Mouse (Mus musculus) heart, embryonic 12.5 days (tissue): ENCODE data around the gene 4921524J17Rik. TPM values are rescaled to one million over a fixed set of nuclear protein-coding genes. Genes with fewer than 3 reads are reported as not detected.
A peak's percentile ranks its signal among the peaks of the same experiment; 100 is the strongest.

Source experiments
- ATAC-seq: fragments of 200-750 bp; cut with Nextera tagmentation; 2 replicates; pipeline ENCODE4 v1.8.0; 2017; ENCODE audit warnings: moderate TSS enrichment, moderate library complexity; ENCODE audit not compliant: insufficient number of reproducible peaks, low FRiP score
- H3K27ac ChIP-seq: fragments of 300-500 bp; sonication (generic); 2 replicates; pipeline ENCODE4 v1.5.1; 2016; ENCODE audit warnings: mild to moderate bottlenecking, moderate library complexity; ENCODE audit not compliant: poor library complexity, severe bottlenecking
- H3K27me3 ChIP-seq: fragments of 300-500 bp; sonication (generic); replicated peaks from 2 replicates; pipeline ENCODE4 v1.6.1; 2016; ENCODE audit warnings: mild to moderate bottlenecking, moderate library complexity
- H3K36me3 ChIP-seq: fragments of 300-500 bp; sonication (generic); 2 replicates; pipeline ENCODE4 v1.6.1; 2016; ENCODE audit warnings: mild to moderate bottlenecking, moderate library complexity
- H3K4me1 ChIP-seq: fragments of 300-500 bp; sonication (generic); replicated peaks from 2 replicates; pipeline ENCODE4 v1.6.1; 2016; ENCODE audit warnings: mild to moderate bottlenecking
- H3K4me2 ChIP-seq: fragments of 300-500 bp; sonication (generic); 2 replicates; pipeline ENCODE4 v1.6.1; 2016; ENCODE audit warnings: mild to moderate bottlenecking, moderate library complexity
- H3K4me3 ChIP-seq: fragments of 300-500 bp; sonication (generic); 2 replicates; pipeline ENCODE4 v1.5.1; 2016; ENCODE audit warnings: mild to moderate bottlenecking
- H3K9ac ChIP-seq: fragments of 300-500 bp; sonication (generic); 2 replicates; pipeline ENCODE4 v1.6.1; 2016; ENCODE audit warnings: mild to moderate bottlenecking, moderate library complexity
- H3K9me3 ChIP-seq: fragments of 300-500 bp; sonication (generic); replicated peaks from 2 replicates; pipeline ENCODE4 v1.6.1; 2016; ENCODE audit warnings: mild to moderate bottlenecking, moderate library complexity
- WGBS: fragments of 180-500 bp; shearing (Covaris S2); methylation state at CpG from one replicate; pipeline ENCODE4 v1.1.7; 2016; 5-methylcytosine and 5-hydroxymethylcytosine counted together
- polyA plus RNA-seq: library from polyadenylated mRNA; unstranded; fragments of >200 nt; fragmentation: Nextera tagmentation; extraction: Ambion mirVana; gene quantifications from 2 replicates; pipeline ENCODE4 v1.2.1, GENCODE M21; 2016

4921524J17Rik gene
- polyA plus RNA-seq, 1 experiment from 2014 or later = 69.5 TPM

DNA sequence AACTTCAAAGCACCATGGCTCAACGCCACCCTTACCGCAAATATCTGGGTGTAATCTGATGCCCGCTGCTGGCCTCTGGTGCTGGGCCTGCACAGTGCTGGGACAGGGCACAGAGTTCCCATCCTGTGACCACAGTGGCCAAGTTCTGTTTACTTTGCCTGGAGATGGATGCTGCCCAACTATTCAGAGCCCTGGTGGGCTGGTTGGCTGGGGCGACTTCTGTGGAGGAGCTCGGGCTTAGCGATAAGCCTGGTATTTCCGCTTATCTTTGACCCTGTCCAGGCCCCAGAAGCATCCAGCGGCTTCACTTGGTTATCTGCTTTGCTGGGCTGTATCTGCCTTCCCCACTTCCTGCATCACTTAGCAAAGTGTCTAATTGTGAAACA, 51.8 kb downstream of the 4921524J17Rik start:
- Histone ChIP-seq H3K4me1 (peaks cover 76% of the 10 kb centered on the region), H3K4me2 (peak overlapping the region; percentile 61), H3K27ac (peak overlapping the region; percentile 97), H3K4me3 (peak overlapping the region; percentile 40), H3K9ac (peak overlapping the region; percentile 62), H3K9me3 (no peaks in the 10 kb centered on the region), H3K36me3 (no peaks in the 10 kb centered on the region), H3K27me3 (no peaks in the 10 kb centered on the region)
- WGBS = 2% methylated on average over 8 of the region's 8 CpGs
- peak; percentile 91 for ATAC-seq

DNA sequence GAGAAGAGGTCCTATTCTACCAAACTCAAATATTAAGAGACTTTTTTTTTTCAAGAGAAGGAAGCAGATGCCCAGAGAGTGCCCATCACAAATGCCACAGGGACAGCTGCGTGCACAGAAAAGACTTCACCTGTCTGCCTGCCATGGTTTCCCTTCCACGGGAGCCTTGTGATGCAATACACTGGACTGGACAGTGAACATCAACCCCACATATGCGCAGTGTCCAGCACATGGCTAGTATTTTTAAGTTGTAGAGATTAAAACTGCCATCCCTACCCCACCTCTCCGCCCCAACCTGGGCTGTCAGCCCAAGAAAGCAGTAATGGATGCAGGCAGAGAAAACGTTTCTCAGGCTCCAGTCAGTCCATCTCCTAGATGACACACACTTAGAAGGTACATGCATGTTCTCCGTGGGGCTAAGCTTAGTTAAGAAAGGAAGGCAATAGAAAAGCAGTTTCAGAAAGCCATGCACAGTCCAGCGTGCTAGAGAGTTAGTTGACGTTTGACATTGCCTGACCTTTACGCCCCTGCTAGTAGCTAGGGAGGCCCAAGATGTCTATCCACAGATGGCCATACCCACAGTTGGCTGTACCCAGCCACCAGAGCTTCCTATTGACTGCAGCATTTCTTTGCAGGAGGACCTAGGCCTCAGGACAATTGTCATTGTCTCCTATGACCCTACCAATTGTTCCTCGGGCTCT, 52.4 kb downstream of the 4921524J17Rik start:
- 25% methylated on average over 10 of the region's 10 CpGs for WGBS
- Histone ChIP-seq H3K4me3 (peak overlapping the region; percentile 40), H3K4me2 (peak overlapping the region; percentile 61), H3K27ac (peak overlapping the region; percentile 97), H3K27me3 (no peaks in the 10 kb centered on the region), H3K9ac (peak overlapping the region; percentile 62), H3K36me3 (no peaks in the 10 kb centered on the region), H3K9me3 (no peaks in the 10 kb centered on the region), H3K4me1 (peaks cover 81% of the 10 kb centered on the region)
- ATAC-seq = peak; percentile 37

DNA sequence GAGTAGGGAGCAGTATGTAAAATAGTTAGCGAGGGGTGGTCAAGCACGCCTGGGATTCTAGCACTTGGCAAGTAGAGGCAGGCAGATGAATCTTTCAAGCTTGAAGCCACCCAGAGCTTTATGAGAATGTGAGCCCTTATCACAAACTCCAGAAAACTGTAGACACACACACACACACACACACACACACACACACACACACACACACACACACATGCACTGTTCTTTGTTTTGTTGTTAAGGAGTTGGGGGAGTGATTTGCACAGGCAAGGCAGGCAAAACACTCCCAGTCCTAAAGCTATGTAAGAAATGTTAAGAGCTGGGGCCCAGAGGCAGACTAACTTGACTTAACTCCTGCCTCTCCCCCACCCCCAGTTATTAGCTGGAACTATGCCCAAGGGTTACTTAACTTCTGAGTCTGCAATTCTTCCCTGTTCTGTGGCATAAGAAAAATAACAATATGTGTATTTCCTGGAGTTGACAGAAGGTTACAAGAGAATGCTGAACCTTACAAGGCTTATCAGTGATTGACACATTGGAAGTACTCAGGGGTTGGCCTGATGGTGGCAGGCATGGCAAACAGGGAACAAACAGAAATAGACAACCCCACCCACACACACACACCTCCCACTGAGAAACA, 53.4 kb downstream of the 4921524J17Rik start:
- peak overlapping the region; percentile 58; the same call in 1 of the 2 replicates for H3K9ac ChIP-seq
- peak; percentile 70 for ATAC-seq
- 12% methylated on average over 2 of the region's 2 CpGs for WGBS
- H3K27ac ChIP-seq = peak overlapping the region; percentile 97
- no peaks in the 10 kb centered on the region for H3K9me3 ChIP-seq
- H3K4me2 ChIP-seq = peak overlapping the region; percentile 61
- H3K4me1 ChIP-seq = peaks cover 84% of the 10 kb centered on the region
- H3K36me3 ChIP-seq = no peaks in the 10 kb centered on the region
- peak overlapping the region; percentile 40 for H3K4me3 ChIP-seq
- no peaks in the 10 kb centered on the region for H3K27me3 ChIP-seq

DNA sequence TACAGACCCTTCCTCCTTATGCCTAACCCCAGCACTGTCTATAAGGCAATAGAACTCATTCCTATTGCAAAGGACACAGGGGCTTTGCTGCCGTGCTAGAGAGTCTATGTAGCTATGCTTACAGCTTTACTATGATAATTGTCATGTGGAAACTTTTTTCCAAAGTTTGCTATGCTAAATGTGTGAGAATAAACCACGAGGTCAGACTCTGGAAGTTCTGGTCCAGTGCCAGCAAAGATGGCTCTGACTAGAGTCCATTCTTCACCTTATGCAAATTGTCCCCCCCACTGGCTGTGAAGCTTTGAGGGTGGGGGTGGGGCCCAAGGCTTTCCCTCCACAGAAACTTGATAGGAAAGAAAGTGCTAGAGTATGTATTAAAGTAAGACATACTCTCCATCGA, 56.1 kb downstream of the 4921524J17Rik start:
- no peaks in the 10 kb centered on the region for H3K27me3 ChIP-seq
- H3K4me3 ChIP-seq = no peak overlapping the region
- H3K9ac ChIP-seq = no peak overlapping the region
- no peaks in the 10 kb centered on the region for H3K9me3 ChIP-seq
- ATAC-seq = no peak
- no peak overlapping the region for H3K27ac ChIP-seq
- no peak overlapping the region for H3K4me2 ChIP-seq
- WGBS = 39% methylated on average over 3 of the region's 3 CpGs
- H3K4me1 ChIP-seq = peaks cover 79% of the 10 kb centered on the region
- no peaks in the 10 kb centered on the region for H3K36me3 ChIP-seq

DNA sequence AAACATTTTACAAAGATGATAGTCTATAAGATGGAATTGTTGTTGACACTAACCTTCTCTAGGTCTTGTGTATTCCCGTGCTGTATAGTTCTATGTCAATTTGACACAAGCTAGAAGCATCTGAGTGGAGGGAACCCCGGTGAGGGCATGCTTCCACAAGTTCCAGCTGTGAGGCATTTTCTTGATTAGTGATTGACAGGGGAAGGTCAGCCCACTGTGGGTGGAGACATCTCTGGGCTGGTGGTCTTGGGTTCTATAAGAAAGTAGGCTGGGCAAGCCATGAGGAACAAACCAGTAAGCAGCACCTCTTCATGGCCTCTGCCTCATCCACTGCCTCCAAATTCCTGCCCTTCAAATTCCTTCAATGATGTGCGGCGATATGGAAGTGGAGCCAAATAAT, 58.3 kb downstream of the 4921524J17Rik start:
- Histone ChIP-seq H3K4me2 (peak overlapping the region; percentile 29; the same call in 1 of the 2 replicates), H3K4me3 (no peak overlapping the region), H3K4me1 (peaks cover 58% of the 10 kb centered on the region), H3K9ac (no peak overlapping the region), H3K9me3 (no peaks in the 10 kb centered on the region), H3K36me3 (no peaks in the 10 kb centered on the region), H3K27me3 (no peaks in the 10 kb centered on the region), H3K27ac (peak overlapping the region; percentile 33; the same call in 1 of the 2 replicates)
- 43% methylated on average over 4 of the region's 4 CpGs for WGBS
- ATAC-seq = 0 out of 2 replicates have a peak, but pooled peaks have one; percentile 9

DNA sequence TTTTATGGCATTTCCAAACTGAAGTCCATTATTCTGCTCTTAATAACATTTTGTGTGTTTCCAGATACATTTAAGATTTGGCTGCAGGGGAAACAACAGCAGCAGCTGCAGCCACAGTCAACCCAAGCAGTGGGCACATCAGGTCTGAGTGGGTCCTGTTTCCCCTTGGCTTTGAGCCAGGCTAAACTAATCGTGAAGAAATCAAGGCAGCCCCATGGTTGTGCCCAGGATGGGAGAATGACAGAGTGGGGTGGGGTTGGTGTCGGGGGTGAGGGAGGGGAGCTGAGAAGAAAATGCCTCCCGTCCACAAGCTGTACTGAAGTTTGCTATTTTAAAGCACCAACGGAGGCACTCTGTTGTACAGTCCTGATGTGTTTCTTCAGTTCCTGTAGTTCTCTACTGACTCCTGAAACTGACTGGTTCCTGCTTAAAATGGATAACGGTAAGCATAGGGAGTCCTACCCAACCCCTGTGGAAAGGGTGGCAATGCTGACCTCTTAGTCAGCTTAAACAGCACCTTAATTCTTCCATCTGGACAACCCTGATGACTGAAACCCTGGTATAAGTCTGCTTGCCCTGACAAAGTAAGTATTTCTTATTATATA, 59.1 kb downstream of the 4921524J17Rik start:
- H3K4me2 ChIP-seq = peak overlapping the region; percentile 58
- no peak for ATAC-seq
- H3K36me3 ChIP-seq = no peaks in the 10 kb centered on the region
- no peaks in the 10 kb centered on the region for H3K9me3 ChIP-seq
- H3K27ac ChIP-seq = peak overlapping the region; percentile 93
- peak overlapping the region; percentile 65 for H3K9ac ChIP-seq
- H3K27me3 ChIP-seq = no peaks in the 10 kb centered on the region
- peaks cover 51% of the 10 kb centered on the region for H3K4me1 ChIP-seq
- no peak overlapping the region for H3K4me3 ChIP-seq
- WGBS = 31% methylated on average over 5 of the region's 5 CpGs

DNA sequence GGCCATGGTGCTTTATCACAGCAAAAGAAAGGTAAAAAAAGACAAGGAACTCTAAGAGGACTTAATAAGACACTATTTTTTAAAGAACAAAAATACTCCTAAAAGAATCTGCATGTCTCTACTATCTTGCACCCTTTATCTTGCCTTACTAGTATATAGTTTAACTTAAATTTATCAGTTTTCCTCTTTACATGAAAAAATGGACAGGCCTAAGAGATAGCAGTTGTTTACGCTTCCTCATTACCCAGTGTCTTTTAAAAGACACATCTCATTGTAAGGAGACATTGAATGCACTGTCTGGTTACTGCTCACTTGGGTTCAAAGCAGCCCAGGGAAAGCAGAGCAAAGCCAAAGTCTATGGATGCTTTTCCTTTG, 60.2 kb downstream of the 4921524J17Rik start:
- H3K9me3 ChIP-seq = no peaks in the 10 kb centered on the region
- no peak overlapping the region for H3K27ac ChIP-seq
- H3K27me3 ChIP-seq = no peaks in the 10 kb centered on the region
- no peak overlapping the region for H3K9ac ChIP-seq
- H3K4me1 ChIP-seq = peaks cover 50% of the 10 kb centered on the region
- H3K4me3 ChIP-seq = no peak overlapping the region
- no peak for ATAC-seq
- H3K4me2 ChIP-seq = no peak overlapping the region
- no peaks in the 10 kb centered on the region for H3K36me3 ChIP-seq
- 83% methylated on average over 1 of the region's 1 CpGs for WGBS

DNA sequence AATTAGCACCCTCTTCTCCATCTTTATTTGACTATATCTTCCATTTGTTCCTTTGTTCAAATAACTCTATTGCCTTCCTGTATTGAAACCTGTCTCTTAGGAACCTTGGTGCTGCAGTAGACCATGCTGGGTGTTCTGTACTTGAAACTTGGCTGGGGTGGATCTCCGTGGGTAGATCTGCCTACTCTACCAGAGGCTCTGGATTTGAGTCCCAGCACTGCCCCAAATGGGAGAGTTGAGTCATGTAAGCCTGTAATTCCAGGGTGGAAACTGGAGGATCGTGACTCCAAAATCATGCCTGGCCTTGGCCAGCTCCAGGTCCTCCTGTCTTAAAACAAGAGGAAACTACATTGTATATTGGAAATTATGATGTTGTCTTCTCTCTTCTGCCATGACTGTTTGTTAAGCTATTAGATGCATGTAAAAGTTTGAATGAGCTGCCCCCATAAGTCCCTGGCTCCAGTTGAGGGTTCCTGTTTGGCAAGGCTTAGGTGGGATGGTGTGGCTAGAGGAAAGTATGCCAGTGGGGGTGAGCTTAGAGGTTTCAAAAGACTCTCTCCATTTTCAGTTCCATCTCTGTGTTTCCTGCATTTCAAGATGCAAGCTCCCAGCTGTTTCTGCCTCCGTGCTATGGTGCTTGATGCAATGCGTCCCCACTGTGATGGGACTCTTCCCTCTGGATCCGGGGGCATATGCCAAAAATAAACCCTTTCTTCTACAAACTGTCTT, 60.7 kb downstream of the 4921524J17Rik start:
- Histone ChIP-seq H3K4me2 (no peak overlapping the region), H3K27ac (no peak overlapping the region), H3K9me3 (no peaks in the 10 kb centered on the region), H3K36me3 (no peaks in the 10 kb centered on the region), H3K27me3 (no peaks in the 10 kb centered on the region), H3K4me1 (peaks cover 53% of the 10 kb centered on the region), H3K9ac (no peak overlapping the region), H3K4me3 (no peak overlapping the region)
- WGBS = 65% methylated on average over 5 of the region's 5 CpGs
- ATAC-seq = no peak

DNA sequence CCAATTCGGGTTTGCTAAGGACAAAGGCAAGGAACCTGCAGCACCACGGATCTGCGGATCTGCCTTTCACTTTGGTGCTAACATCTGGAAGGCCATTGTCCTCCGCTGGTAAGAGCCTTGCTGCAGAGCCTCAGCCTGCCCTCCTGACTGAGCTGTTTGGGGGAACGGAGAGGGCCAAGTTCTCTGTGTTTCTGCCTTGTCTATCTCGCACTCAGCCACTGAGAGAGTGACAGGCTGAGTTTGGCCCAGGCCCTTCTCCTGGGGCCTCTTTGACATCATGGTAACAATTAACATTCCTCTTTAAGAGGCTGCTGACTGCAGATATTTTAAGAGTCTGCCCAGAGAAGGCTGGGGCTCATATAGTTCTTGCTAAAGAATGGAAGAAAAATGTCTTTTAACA, 67.5 kb downstream of the 4921524J17Rik start:
- Histone ChIP-seq H3K4me1 (peaks cover 56% of the 10 kb centered on the region), H3K4me3 (peak overlapping the region; percentile 62), H3K36me3 (peaks cover 5% of the 10 kb centered on the region), H3K27ac (peak overlapping the region; percentile 98), H3K9ac (peak overlapping the region; percentile 84), H3K27me3 (no peaks in the 10 kb centered on the region), H3K9me3 (no peaks in the 10 kb centered on the region), H3K4me2 (peak overlapping the region; percentile 64)
- ATAC-seq = peak; percentile 80
- 32% methylated on average over 6 of the region's 6 CpGs for WGBS

DNA sequence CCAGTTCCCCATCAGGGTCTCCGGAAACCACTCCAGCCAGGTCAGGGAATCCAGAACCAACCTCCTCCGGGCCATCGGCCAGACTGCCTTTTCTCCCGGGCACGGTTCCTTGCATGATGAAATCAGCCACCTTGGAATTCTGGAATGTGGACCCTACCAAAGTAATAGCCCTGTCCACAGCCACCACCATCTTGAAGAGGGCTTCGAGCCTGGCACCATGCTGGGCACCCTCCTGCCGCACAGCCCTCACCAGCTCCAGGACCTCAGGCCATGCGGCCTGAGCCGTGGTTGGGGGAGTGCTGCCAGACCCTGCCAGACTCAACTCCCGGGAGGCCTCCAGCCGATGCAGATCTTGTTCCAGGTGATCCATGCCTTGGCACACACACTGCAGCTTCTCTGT, 68.0 kb downstream of the 4921524J17Rik start:
- H3K9me3 ChIP-seq = no peaks in the 10 kb centered on the region
- peak overlapping the region; percentile 64 for H3K4me2 ChIP-seq
- peak overlapping the region; percentile 98 for H3K27ac ChIP-seq
- H3K4me3 ChIP-seq = peak overlapping the region; percentile 62
- WGBS = 39% methylated on average over 11 of the region's 11 CpGs
- H3K27me3 ChIP-seq = no peaks in the 10 kb centered on the region
- H3K36me3 ChIP-seq = peaks cover 10% of the 10 kb centered on the region
- peaks cover 56% of the 10 kb centered on the region for H3K4me1 ChIP-seq
- peak; percentile 52; the same call in 1 of the 2 replicates for ATAC-seq
- peak overlapping the region; percentile 84 for H3K9ac ChIP-seq

DNA sequence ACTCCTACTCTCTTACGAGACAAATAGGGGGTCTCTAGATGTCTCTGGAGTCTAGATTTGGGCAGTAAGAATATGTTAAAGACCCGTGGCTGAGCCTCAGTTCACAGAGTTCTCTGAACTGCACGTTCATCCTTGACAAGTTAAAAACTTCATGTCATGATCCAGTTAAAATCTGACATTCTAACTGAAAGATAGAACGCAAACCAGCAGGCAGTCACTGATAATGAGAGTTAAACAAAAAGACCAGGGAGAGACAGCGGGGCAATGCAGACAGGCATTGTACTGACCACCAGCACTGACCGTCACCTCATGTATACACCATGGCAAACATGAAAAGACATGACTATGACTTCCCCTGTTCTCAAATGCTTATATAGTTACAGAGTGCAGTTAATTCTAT, 69.2 kb downstream of the 4921524J17Rik start:
- Histone ChIP-seq H3K4me1 (peaks cover 56% of the 10 kb centered on the region), H3K9me3 (no peaks in the 10 kb centered on the region), H3K27me3 (no peaks in the 10 kb centered on the region), H3K9ac (peak overlapping the region; percentile 84), H3K27ac (peak overlapping the region; percentile 53), H3K4me3 (peak overlapping the region; percentile 62), H3K36me3 (peaks cover 22% of the 10 kb centered on the region), H3K4me2 (peak overlapping the region; percentile 81)
- 27% methylated on average over 6 of the region's 6 CpGs for WGBS
- ATAC-seq = no peak
